Mouse (Mus musculus): Measurements from ENCODE around the gene Sobp. TPM values are rescaled to one million over a fixed set of nuclear protein-coding genes. Genes with fewer than 3 reads are reported as not detected.

Gene Sobp
- polyA plus RNA-seq, 1 experiment from 2014 or later = 6.8 TPM

DNA sequence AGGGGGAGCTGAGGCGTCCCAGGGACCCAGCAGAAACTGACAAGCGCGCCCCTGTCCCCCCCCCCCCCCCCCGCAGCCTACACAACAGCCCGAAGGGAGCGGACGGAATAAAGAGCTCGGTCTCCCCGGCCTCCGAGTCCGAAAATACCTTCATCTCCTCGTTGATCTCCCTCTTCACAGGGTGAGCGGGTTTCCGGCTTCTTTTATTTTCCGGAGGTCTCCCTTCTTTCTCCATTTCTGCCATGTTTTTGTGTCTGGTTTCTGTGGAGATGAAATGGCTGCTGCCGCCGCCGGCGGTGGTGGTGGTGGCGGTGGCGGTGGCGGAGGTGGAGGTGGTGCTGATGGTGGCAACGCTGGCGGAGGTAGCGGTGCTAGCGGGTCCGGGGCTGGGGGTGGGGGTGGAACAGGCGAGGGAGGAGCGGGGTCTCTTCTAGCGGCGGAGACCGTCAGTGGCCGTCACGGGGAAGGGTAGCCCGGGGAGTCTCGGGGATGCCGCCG is 453 bp downstream of the Sobp start:
- H3K27ac ChIP-seq = peak overlapping the region; percentile 85
- peak overlapping the region; percentile 84 for H3K4me2 ChIP-seq (replicated peaks)
- H3K36me3 ChIP-seq = no peaks in the 10 kb centered on the region
- ATAC-seq (ENCODE audit: insufficient number of reproducible peaks, insufficient read depth, low FRiP score, low TSS enrichment) = 0 out of 2 replicates have a peak, but pooled peaks have one; percentile 22
- H3K27me3 ChIP-seq = no peaks in the 10 kb centered on the region; the same call in 1 of the 2 replicates
- peaks cover 13% of the 10 kb centered on the region for H3K4me1 ChIP-seq
- 2% methylated on average over 33 of the region's 38 CpGs for WGBS
- no peaks in the 10 kb centered on the region for H3K9me3 ChIP-seq
- peak overlapping the region; percentile 88 for H3K9ac ChIP-seq
- H3K4me3 ChIP-seq = peak overlapping the region; percentile 73

GRCm38 (mm10) chr10:43173141-43173827 is 1.0 kb downstream of the Sobp start:
- Histone ChIP-seq H3K4me2 (replicated peaks) (peak overlapping the region; percentile 84), H3K9me3 (no peaks in the 10 kb centered on the region), H3K27me3 (no peaks in the 10 kb centered on the region; the same call in 1 of the 2 replicates), H3K36me3 (no peaks in the 10 kb centered on the region), H3K9ac (peak overlapping the region; percentile 88), H3K4me1 (peaks cover 15% of the 10 kb centered on the region), H3K4me3 (peak overlapping the region; percentile 73), H3K27ac (peak overlapping the region; percentile 85)
- under 1% methylated on average over 53 of the region's 53 CpGs for WGBS
- peak; percentile 43; the same call in 1 of the 2 replicates for ATAC-seq (ENCODE audit: insufficient number of reproducible peaks, insufficient read depth, low FRiP score, low TSS enrichment)

- no peak for ATAC-seq (ENCODE audit: insufficient number of reproducible peaks, insufficient read depth, low FRiP score, low TSS enrichment)
- peak overlapping the region; percentile 73 for H3K4me3 ChIP-seq
- peak overlapping the region; percentile 84 for H3K4me2 ChIP-seq (replicated peaks)
- peak overlapping the region; percentile 88 for H3K9ac ChIP-seq
- peak overlapping the region; percentile 30; the same call in 1 of the 2 replicates for H3K27ac ChIP-seq
- H3K27me3 ChIP-seq = no peaks in the 10 kb centered on the region; the same call in 1 of the 2 replicates
- H3K4me1 ChIP-seq = peaks cover 17% of the 10 kb centered on the region
- 2% methylated on average over 8 of the region's 8 CpGs for WGBS
- no peaks in the 10 kb centered on the region for H3K36me3 ChIP-seq
- no peaks in the 10 kb centered on the region for H3K9me3 ChIP-seq
These were observed 1.8 kb downstream of the Sobp start for GRCm38 (mm10) chr10:43172554-43172953.

DNA sequence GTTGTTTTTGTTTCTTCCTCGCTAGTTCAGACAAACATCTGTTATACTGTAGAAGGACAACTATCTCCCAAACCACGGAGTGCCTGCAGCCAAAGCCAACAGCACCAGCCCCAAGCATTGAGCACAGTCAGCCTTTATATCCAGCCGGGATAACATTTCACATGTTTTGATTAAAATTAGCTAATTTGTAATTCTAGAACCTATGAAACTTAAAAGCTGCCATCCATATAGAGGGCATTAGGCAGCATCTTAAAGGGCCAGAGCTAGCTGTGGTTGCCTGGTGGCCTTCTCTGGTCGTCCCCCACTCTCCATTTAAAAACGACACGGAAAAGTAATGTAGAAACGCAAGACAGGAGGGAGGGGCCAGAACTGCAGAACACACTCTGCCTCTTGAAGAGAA is 2.3 kb downstream of the Sobp start:
- Histone ChIP-seq H3K4me1 (peaks cover 17% of the 10 kb centered on the region), H3K9ac (no peak overlapping the region), H3K27me3 (no peaks in the 10 kb centered on the region; the same call in 1 of the 2 replicates), H3K36me3 (no peaks in the 10 kb centered on the region), H3K27ac (0 out of 2 replicates have a peak overlapping the region, but pooled peaks have one; percentile 30), H3K4me3 (peak overlapping the region; percentile 73), H3K9me3 (no peaks in the 10 kb centered on the region), H3K4me2 (replicated peaks) (peak overlapping the region; percentile 84)
- 2% methylated on average over 7 of the region's 7 CpGs for WGBS
- no peak for ATAC-seq (ENCODE audit: insufficient number of reproducible peaks, insufficient read depth, low FRiP score, low TSS enrichment)

- ATAC-seq (ENCODE audit: insufficient number of reproducible peaks, insufficient read depth, low FRiP score, low TSS enrichment) = 0 out of 2 replicates have a peak, but pooled peaks have one; percentile 17
- H3K27me3 ChIP-seq = no peaks in the 10 kb centered on the region; the same call in 1 of the 2 replicates
- H3K4me2 ChIP-seq (replicated peaks) = peak overlapping the region; percentile 84
- H3K4me3 ChIP-seq = peak overlapping the region; percentile 23
- under 1% methylated on average over 8 of the region's 8 CpGs for WGBS
- peaks cover 17% of the 10 kb centered on the region for H3K4me1 ChIP-seq
- H3K9ac ChIP-seq = peak overlapping the region; percentile 21; the same call in 1 of the 2 replicates
- no peaks in the 10 kb centered on the region for H3K9me3 ChIP-seq
- H3K27ac ChIP-seq = no peak overlapping the region
- H3K36me3 ChIP-seq = no peaks in the 10 kb centered on the region
These were observed 3.2 kb downstream of the Sobp start for GRCm38 (mm10) chr10:43171106-43171505.

- WGBS = 73% methylated on average over 7 of the region's 7 CpGs
- Histone ChIP-seq H3K4me2 (replicated peaks) (no peak overlapping the region), H3K9me3 (no peaks in the 10 kb centered on the region), H3K4me3 (no peak overlapping the region), H3K27me3 (no peaks in the 10 kb centered on the region), H3K27ac (no peak overlapping the region), H3K9ac (no peak overlapping the region), H3K36me3 (no peaks in the 10 kb centered on the region), H3K4me1 (peaks cover 11% of the 10 kb centered on the region)
- ATAC-seq (ENCODE audit: insufficient number of reproducible peaks, insufficient read depth, low FRiP score, low TSS enrichment) = no peak
These were observed 5.5 kb downstream of the Sobp start for GRCm38 (mm10) chr10:43168847-43169246.

DNA sequence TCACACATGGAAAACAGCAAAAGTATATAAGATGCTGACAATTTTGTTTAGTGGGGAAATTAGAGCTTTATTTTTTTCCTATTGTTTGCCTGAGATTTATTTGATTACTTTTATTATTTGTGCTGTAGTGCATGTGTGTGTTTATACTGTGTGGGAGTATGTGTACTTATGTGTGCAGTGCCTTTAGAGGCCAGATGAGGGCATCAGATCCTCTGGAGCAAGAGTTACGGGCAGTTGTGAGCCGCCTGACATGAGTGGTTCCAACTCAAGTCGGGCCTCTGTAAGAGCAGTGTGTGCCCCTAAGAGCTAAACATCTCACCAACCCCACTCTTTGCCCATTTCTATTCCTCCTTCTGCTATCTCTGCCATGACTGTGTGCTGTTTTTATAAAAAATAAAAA is 7.5 kb downstream of the Sobp start:
- ATAC-seq (ENCODE audit: insufficient number of reproducible peaks, insufficient read depth, low FRiP score, low TSS enrichment) = no peak
- WGBS = 97% methylated on average over 3 of the region's 3 CpGs
- Histone ChIP-seq H3K4me2 (replicated peaks) (no peak overlapping the region), H3K27me3 (no peaks in the 10 kb centered on the region), H3K36me3 (no peaks in the 10 kb centered on the region), H3K9ac (no peak overlapping the region), H3K9me3 (0 out of 2 replicates have a peak, but pooled peaks cover 4% of the 10 kb centered on the region), H3K27ac (no peak overlapping the region), H3K4me1 (peaks cover 11% of the 10 kb centered on the region), H3K4me3 (no peak overlapping the region)

- 90% methylated on average over 1 of the region's 1 CpGs for WGBS
- Histone ChIP-seq H3K4me1 (peaks cover 9% of the 10 kb centered on the region), H3K27ac (no peak overlapping the region), H3K9me3 (0 out of 2 replicates have a peak, but pooled peaks cover 4% of the 10 kb centered on the region), H3K4me3 (no peak overlapping the region), H3K4me2 (replicated peaks) (no peak overlapping the region), H3K27me3 (no peaks in the 10 kb centered on the region), H3K9ac (no peak overlapping the region), H3K36me3 (no peaks in the 10 kb centered on the region)
- no peak for ATAC-seq (ENCODE audit: insufficient number of reproducible peaks, insufficient read depth, low FRiP score, low TSS enrichment)
These were observed 8.2 kb downstream of the Sobp start for GRCm38 (mm10) chr10:43166146-43166545.

GRCm38 (mm10) chr10:43164406-43164805 is 9.9 kb downstream of the Sobp start:
- Histone ChIP-seq H3K4me1 (0 out of 2 replicates have a peak, but pooled peaks cover 4% of the 10 kb centered on the region), H3K36me3 (no peaks in the 10 kb centered on the region), H3K4me3 (no peak overlapping the region), H3K9me3 (0 out of 2 replicates have a peak, but pooled peaks cover 4% of the 10 kb centered on the region), H3K27me3 (no peaks in the 10 kb centered on the region), H3K9ac (no peak overlapping the region), H3K27ac (no peak overlapping the region), H3K4me2 (replicated peaks) (no peak overlapping the region)
- WGBS = 90% methylated on average over 2 of the region's 2 CpGs
- ATAC-seq (ENCODE audit: insufficient number of reproducible peaks, insufficient read depth, low FRiP score, low TSS enrichment) = no peak

DNA sequence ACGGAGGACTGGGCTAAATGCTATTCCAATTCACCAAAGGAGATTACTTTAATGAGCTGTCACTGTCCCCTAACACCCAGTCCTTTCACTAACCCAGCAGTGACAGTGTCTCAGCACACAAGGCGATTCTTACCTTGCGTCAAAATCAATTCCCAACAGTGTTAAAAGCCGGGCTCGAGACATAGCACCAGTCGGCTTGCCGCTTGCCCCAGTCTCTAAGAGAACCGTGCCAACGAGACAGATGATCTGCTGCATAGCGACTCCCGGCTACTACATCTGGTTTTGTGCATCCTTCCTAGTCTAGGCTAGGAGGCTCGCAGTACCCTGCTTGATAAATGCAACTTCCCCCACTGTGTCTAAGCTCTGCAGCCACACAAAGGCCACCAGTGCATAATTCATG is 12.0 kb downstream of the Sobp start:
- Histone ChIP-seq H3K4me2 (replicated peaks) (no peak overlapping the region), H3K9ac (no peak overlapping the region), H3K27me3 (no peaks in the 10 kb centered on the region), H3K27ac (no peak overlapping the region), H3K36me3 (peaks cover 3% of the 10 kb centered on the region; the same call in 1 of the 2 replicates), H3K4me3 (no peak overlapping the region), H3K9me3 (0 out of 2 replicates have a peak, but pooled peaks cover 4% of the 10 kb centered on the region), H3K4me1 (no peaks in the 10 kb centered on the region)
- WGBS = 80% methylated on average over 12 of the region's 12 CpGs
- ATAC-seq (ENCODE audit: insufficient number of reproducible peaks, insufficient read depth, low FRiP score, low TSS enrichment) = no peak

- Histone ChIP-seq H3K4me2 (replicated peaks) (no peak overlapping the region), H3K4me1 (peaks cover 14% of the 10 kb centered on the region), H3K9me3 (0 out of 2 replicates have a peak, but pooled peaks cover 4% of the 10 kb centered on the region), H3K36me3 (peaks cover 9% of the 10 kb centered on the region), H3K27me3 (no peaks in the 10 kb centered on the region), H3K27ac (no peak overlapping the region), H3K9ac (no peak overlapping the region), H3K4me3 (no peak overlapping the region)
- ATAC-seq (ENCODE audit: insufficient number of reproducible peaks, insufficient read depth, low FRiP score, low TSS enrichment) = no peak
- WGBS = 80% methylated on average over 5 of the region's 5 CpGs
These were observed 15.0 kb downstream of the Sobp start for GRCm38 (mm10) chr10:43159333-43159732.

DNA sequence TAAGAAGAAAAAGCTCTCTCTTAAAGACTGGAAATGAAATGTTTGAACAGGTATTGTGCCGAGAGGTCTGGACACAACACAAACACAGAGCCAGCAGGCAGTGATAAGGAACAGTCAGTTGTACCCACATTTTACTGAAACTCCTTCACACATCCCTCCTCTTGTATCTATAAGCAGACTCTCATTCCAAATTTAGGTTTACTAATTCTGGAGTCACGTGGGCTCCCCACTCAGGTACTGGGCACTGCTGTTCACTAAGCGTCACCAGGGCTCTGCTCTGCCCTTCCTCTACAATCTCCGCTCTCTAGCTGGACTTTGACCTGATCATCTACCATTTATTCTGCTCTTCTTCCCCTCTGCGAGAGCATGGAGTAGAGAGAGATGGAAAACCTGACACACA is 15.4 kb downstream of the Sobp start:
- Histone ChIP-seq H3K9me3 (0 out of 2 replicates have a peak, but pooled peaks cover 4% of the 10 kb centered on the region), H3K4me3 (no peak overlapping the region), H3K27ac (no peak overlapping the region), H3K4me2 (replicated peaks) (no peak overlapping the region), H3K36me3 (peaks cover 9% of the 10 kb centered on the region), H3K4me1 (peaks cover 18% of the 10 kb centered on the region), H3K9ac (no peak overlapping the region), H3K27me3 (no peaks in the 10 kb centered on the region)
- ATAC-seq (ENCODE audit: insufficient number of reproducible peaks, insufficient read depth, low FRiP score, low TSS enrichment) = no peak
- 85% methylated on average over 5 of the region's 5 CpGs for WGBS

All from embryonic facial prominence, embryonic 12.5 days (tissue).